Mouse (Mus musculus) cerebellum, adult 8-10 months (tissue): Measurements from ENCODE around the gene Bpnt1.

ENCODE experiments used
- DNase-seq: peaks from one replicate; pipeline ENCODE4 v3.0.0; 2022

Gene Bpnt1

GRCm38 (mm10) chr1:185333651-185334050 lies 1.7 kb downstream of the Bpnt1 start:
- no peak for DNase-seq

- no peak for DNase-seq
These were observed 2.2 kb downstream of the Bpnt1 start for GRCm38 (mm10) chr1:185334136-185334535.

- no peak for DNase-seq
These were observed 3.3 kb downstream of the Bpnt1 start for GRCm38 (mm10) chr1:185335231-185335765.

DNA sequence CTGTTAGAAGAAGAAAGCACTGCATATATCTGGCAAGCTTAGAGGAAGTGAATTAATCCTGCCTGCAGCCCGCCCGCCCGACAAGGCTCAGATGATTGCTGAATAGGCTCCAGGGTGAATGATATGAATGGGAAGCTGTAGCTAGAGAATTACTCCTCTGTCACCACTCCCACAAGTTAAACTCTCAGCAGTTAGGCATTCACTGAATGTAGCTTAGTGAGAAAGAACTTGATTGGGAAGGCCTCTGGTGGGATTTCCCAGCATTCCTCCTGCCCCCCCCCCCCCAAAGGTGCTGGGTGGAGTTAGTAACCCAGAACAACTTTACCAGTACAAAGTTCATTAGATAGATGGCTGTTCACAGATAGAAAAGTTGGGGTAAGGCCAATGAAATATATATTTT lies 4.6 kb downstream of the Bpnt1 start:
- no peak for DNase-seq

DNA sequence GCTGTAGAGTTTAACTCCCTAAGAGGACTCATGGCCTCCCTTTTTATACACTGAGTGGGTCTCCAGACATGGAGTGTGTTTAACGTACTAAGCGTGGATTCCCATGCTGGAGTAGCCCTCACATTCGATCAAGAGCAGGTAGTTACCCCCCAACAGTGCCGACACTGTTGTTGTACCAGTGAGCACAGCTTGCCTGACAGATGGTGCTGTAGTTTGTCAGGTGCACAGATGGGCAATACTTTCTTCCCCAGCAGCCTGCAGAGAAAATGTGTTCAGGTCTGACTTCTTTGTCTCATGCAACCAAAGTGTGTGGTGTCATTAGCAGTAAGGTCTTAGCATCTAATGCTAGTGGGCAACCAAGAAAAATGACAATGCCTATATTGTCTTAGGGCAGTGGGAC lies 10.5 kb downstream of the Bpnt1 start:
- DNase-seq, result peak; percentile 47

GRCm38 (mm10) chr1:185343422-185343821 lies 11.5 kb downstream of the Bpnt1 start:
- no peak for DNase-seq

- no peak for DNase-seq
These were observed 14.2 kb downstream of the Bpnt1 start for GRCm38 (mm10) chr1:185346188-185346587.

GRCm38 (mm10) chr1:185349741-185350140 lies 17.8 kb downstream of the Bpnt1 start:
- DNase-seq, result no peak

GRCm38 (mm10) chr1:185350611-185351010 lies 18.7 kb downstream of the Bpnt1 start:
- no peak for DNase-seq

DNA sequence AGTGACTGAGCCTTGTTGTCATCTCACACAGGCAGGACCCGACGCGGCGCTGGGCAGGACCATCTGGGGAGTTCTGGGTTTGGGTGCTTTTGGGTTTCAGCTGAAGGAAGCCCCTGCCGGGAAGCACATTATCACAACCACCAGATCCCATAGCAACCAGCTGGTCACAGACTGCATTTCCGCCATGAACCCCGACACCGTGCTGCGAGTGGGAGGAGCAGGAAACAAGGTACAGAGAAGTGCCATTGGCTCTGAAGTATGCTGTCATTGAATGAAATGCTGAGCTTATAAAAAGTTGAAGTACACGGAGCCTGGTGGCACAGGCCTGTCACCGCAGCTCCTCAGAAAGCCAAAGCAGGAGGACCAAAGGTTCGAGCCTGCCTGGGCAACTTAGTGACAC lies 20.2 kb downstream of the Bpnt1 start:
- no peak for DNase-seq

DNA sequence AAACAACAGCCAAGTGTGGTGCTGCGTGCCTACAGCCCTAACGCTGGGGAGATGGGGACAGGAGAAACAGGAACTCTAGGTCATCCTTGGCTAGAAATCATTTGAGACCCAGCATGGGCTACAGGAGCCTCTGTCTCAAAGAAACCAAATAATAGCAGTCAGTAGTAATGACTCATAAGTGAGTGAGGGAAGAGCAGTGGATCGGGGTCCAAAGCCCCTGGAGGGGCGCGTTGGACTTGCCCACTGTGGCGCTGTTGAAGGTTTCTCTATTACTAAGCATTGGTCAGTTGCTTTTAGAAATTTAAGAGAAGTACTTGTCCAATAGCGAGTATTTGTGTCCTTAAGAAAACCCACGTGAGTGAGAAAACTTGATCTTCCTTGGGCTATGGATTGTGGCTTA lies 21.4 kb downstream of the Bpnt1 start:
- DNase-seq, result no peak

DNA sequence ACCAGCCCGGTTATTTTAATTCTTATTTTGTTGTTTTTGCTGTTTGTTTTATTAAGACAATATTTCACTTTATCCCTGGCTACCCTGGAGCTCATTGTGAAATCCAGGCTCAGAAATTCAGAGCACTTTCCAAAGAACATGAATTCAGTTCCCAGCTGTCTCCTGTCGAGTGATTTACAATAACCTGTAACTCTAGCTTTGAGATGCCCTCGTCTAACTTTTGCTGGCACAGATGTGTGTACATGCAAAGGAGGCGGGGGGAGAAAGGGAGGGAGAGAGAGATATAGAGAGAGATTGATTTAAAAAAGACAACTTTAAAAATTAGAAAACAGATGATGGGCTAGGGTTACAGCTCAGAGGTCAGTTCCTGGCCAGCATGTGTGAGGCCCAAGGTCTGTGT lies 22.8 kb downstream of the Bpnt1 start:
- DNase-seq, result no peak

DNA sequence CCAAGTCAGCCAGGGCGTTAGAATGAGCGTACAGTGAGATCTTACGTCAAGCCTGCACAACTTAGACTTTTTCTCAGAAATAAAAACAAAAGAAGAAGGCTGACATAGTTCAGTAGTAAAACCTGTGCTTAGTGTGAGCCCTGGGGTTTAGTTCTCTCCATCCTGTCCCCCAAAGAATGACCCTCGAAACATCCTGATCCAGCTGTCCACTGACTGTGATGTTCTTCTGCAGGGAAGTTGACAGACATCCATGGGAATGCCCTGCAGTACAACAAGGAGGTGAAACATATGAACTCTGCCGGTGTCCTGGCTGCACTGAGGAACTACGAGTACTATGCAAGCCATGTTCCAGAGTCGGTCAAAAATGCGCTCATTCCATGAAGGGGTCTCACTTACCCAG lies 24.3 kb downstream of the Bpnt1 start:
- DNase-seq, result no peak

DNA sequence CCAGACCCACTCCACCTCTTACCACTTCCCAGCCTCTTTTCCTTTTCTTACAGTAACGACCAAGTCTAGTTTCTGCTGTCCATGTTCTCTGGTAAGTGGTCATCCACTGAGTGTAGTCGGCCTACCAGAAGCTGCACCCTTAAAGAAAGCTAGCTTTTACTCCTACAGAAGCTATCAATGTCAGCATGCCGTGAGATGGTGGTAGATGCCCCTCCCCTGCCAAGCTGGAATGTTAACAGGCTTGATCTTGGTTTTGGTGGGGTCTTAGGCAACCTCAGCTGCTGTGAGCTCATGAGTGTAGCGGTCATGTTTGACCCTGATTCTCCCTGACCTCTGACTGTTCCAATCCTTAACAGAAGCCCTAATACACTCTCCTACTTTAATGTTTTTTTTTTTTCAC lies 26.3 kb downstream of the Bpnt1 start:
- no peak for DNase-seq

DNA sequence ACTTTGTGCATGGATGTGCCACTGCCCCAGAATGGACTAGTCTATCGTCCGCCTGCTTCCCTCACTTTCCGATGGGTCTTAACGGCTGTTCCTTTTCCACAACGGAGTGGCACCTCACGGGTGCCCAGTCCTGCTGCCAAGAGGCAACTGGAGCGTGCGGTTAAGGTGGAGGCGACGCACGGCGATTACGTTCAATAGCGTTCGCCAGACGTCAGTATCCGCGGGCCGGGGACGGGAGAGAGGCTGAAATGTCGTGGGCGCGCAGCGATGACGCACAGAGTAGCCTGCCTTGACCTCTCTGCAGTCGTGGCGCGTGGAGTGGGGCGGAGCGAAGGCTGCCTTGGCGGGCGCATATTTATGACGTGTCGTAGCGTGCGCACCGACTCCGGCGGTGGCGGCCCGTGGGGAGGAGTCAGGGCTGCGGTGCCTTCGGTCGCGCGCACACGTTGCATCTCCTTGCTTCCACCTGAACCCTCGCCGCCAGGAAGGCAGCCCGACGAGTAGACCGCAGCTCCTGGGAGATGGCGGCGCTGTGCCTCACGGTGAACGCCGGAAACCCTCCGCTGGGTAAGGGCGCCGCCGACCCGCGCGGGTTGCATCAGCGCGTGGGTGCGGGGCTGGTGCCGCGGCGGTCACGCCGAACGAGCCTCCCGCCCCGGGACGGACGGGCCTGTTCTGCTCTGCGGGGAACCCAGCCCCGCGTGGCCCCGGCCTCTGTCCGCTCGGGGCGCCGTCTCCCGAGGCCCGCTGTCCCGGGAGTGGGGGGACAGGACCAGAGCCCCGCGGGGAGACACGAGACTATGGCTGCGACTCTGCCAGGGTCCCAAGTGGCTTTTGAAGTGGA lies 30.9 kb downstream of the Bpnt1 start, which contains the start of gene Eprs:
TSS of gene Eprs (plus strand) at position 368 of the 844 bp plus-strand sequence.
- DNase-seq, result peak; percentile 99

DNA sequence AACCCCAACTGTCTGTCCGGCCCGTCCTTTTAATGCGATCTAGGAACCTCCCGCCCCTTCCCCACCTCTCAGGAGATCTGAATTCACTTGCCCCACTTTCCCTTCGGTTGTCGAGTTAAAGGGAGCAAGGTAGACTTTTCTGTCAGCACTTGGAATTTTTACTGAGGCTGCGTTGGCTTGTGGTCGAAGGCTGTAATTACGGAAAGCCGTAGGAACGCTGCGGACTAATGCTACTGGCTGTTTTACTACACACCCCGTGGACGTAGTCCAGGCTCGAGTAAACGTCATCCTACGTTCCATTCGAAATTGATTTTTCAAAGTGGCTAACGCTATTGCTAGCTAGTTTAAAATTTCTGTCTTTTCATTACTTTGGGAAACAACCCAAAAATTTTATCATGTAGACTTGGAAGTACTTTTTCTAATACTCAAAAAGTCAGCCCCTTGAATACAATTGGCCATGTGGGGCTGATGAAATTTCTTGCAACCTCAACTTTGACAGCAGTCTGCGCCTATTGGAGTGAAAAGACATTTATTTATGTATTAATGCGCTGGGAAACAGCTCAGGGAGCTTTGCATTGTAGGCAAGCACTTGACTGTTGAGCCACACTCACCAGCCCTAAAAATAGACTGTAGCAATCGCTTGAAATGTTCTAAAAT lies 31.7 kb downstream of the Bpnt1 start:
- peak; percentile 28 for DNase-seq

DNA sequence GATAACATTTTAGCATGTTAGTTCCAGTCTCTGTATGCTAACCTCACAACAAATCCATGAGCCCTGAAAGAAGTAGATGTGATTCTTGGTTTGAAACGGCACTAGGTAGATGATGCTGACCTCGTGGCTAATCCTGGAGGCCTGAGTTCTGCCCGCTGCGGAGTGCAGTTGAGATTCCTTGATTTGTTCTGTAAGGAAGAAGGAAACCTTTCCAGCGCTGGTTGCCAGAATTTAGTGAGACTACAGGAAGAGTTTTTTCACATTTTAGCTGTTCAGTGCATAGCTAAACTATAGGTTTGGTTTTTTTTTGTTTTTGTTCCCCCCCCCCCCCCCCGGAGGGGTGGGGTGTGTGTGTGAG lies 32.2 kb downstream of the Bpnt1 start:
- DNase-seq, result no peak

DNA sequence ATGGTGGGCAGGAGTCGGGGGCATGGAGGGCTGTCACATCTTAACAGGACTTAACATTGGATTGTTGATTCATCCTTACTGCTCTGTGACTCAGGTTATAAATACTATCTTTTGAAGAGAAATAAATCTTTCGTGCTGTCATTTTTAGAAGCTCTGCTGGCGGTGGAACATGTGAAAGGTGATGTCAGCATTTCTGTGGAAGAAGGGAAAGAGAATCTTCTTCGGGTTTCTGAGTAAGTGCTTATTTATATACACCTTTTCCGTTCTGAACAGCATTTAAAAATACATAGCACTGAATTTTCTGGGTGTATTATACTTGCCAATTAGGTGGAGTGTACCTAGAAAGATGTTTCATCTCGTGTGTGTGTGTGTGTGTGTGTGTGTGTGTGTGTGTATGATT lies 35.4 kb downstream of the Bpnt1 start:
- DNase-seq, result no peak

DNA sequence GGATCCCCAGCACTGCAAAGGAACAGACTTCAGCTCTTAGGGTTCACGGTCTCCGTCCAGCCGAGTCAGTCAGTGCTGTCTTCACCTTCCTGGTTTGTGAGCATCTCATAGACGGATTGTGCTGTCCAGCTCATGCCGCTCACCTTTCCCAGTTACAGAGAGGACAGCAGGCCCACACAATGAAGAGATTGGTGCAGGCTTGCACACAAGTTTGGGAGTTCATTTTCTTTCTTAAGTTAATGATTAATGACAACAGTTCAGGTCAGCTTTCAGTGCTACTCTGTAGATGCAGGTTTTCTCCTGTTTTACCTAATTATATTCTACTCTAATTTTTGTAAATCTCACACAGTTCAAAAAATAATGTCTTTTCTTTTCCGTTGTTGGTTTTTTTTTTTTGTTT lies 38.0 kb downstream of the Bpnt1 start:
- no peak for DNase-seq

DNA sequence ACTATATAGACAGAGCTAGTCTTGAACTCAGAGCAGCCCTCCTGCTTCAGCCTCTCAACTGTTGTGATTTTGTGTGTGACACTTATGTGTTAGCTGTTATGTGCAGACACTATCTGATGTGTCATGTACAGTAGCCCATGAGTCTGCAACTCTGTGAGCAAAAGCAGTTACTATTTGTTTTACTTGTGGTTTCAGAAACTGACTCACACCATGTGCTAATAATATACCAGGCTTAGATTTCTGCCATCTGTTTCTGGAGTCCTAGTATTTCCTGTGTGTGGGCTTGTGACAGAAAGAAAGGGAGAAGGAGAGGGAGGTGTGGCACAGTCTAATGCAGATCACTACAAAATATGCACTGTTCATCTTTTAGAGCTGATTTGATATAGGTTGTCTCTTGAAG lies 44.4 kb downstream of the Bpnt1 start:
- DNase-seq, result no peak

- no peak for DNase-seq
These were observed 45.5 kb downstream of the Bpnt1 start for GRCm38 (mm10) chr1:185377429-185377828.

GRCm38 (mm10) chr1:185401615-185402014 lies 69.7 kb downstream of the Bpnt1 start:
- DNase-seq, result no peak

- DNase-seq, result peak; percentile 23
These were observed 72.1 kb downstream of the Bpnt1 start for GRCm38 (mm10) chr1:185404021-185404420.

- DNase-seq, result no peak
These were observed 74.0 kb downstream of the Bpnt1 start for GRCm38 (mm10) chr1:185405921-185406320.
